Mouse (Mus musculus) liver, adult 2 months (tissue): ENCODE data around the gene Amh.

Source experiments
- CTCF ChIP-seq: fragments of 200-500 bp; IDR thresholded peaks from 2 replicates; pipeline ENCODE4 v1.5.1; 2011; ENCODE audit warnings: low read depth, low read length, control low read depth
- POLR2A ChIP-seq: fragments of 200-500 bp; IDR thresholded peaks from 2 replicates; pipeline ENCODE4 v1.6.1; 2011; ENCODE audit warnings: low read length, control low read depth; ENCODE audit not compliant: insufficient read depth; ENCODE audit errors: extremely low read depth

GRCm38 (mm10) chr10:80836949-80837379, 31.9 kb downstream of the Amh start:
- no peak for TF ChIP-seq CTCF
- TF ChIP-seq POLR2A, result no peak
